Mouse (Mus musculus): Measurements from ENCODE around the gene Nek8. TPM values are rescaled to one million over a fixed set of nuclear protein-coding genes. Genes with fewer than 3 reads are reported as not detected.

Nek8 gene
- polyA plus RNA-seq, 1 experiment from 2014 or later, result 11.5 TPM

- no peak overlapping the region for H3K9ac ChIP-seq (ENCODE audit: low read length)
- no peaks in the 10 kb centered on the region for H3K27me3 ChIP-seq (ENCODE audit: control insufficient read depth, insufficient read depth, low read length)
- no peak overlapping the region for H3K27ac ChIP-seq (replicated peaks in 1 of 2; ENCODE audit: control insufficient read depth in 1 of 2, insufficient read depth in 1 of 2, low read depth in 2 of 2, low read length in 2 of 2)
- 90% methylated on average over 7 of the region's 7 CpGs for WGBS
- no peak overlapping the region for H3K4me2 ChIP-seq (ENCODE audit: low read length)
- no peak overlapping the region for H3K4me3 ChIP-seq (ENCODE audit: control insufficient read depth in 1 of 2, insufficient read depth in 1 of 2, low read depth in 1 of 2, low read length in 2 of 2)
- peaks cover 88% of the 10 kb centered on the region for H3K36me3 ChIP-seq (ENCODE audit: control insufficient read depth, insufficient read depth, low read length)
- no peak for ATAC-seq (ENCODE audit: insufficient number of reproducible peaks, insufficient read depth, low FRiP score, low read depth)
- no peaks in the 10 kb centered on the region for H3K9me3 ChIP-seq (ENCODE audit: control insufficient read depth, low read length)
- no peaks in the 10 kb centered on the region for H3K4me1 ChIP-seq (ENCODE audit: control insufficient read depth in 2 of 2, insufficient read depth in 2 of 2, low read length in 2 of 2)
These were observed 30.7 kb upstream of the Nek8 start for GRCm38 (mm10) chr11:78207190-78207589.

GRCm38 (mm10) chr11:78205361-78206206, 29.1 kb upstream of the Nek8 start:
- H3K27me3 ChIP-seq (ENCODE audit: control insufficient read depth, insufficient read depth, low read length), result no peaks in the 10 kb centered on the region
- 87% methylated on average over 13 of the region's 13 CpGs for WGBS
- H3K4me1 ChIP-seq (ENCODE audit: control insufficient read depth in 2 of 2, insufficient read depth in 2 of 2, low read length in 2 of 2), result no peaks in the 10 kb centered on the region
- H3K9ac ChIP-seq (ENCODE audit: low read length), result no peak overlapping the region
- no peaks in the 10 kb centered on the region for H3K9me3 ChIP-seq (ENCODE audit: control insufficient read depth, low read length)
- no peak overlapping the region for H3K27ac ChIP-seq (replicated peaks in 1 of 2; ENCODE audit: control insufficient read depth in 1 of 2, insufficient read depth in 1 of 2, low read depth in 2 of 2, low read length in 2 of 2)
- no peak for ATAC-seq (ENCODE audit: insufficient number of reproducible peaks, insufficient read depth, low FRiP score, low read depth)
- H3K4me2 ChIP-seq (ENCODE audit: low read length), result no peak overlapping the region
- peaks cover 72% of the 10 kb centered on the region for H3K36me3 ChIP-seq (ENCODE audit: control insufficient read depth, insufficient read depth, low read length)
- H3K4me3 ChIP-seq (ENCODE audit: control insufficient read depth in 1 of 2, insufficient read depth in 1 of 2, low read depth in 1 of 2, low read length in 2 of 2), result no peak overlapping the region

- no peaks in the 10 kb centered on the region for H3K9me3 ChIP-seq (ENCODE audit: control insufficient read depth, low read length)
- no peak overlapping the region for H3K9ac ChIP-seq (ENCODE audit: low read length)
- no peak for ATAC-seq (ENCODE audit: insufficient number of reproducible peaks, insufficient read depth, low FRiP score, low read depth)
- 76% methylated on average over 6 of the region's 6 CpGs for WGBS
- H3K4me1 ChIP-seq (ENCODE audit: control insufficient read depth in 2 of 2, insufficient read depth in 2 of 2, low read length in 2 of 2), result no peaks in the 10 kb centered on the region
- no peak overlapping the region for H3K27ac ChIP-seq (replicated peaks in 1 of 2; ENCODE audit: control insufficient read depth in 1 of 2, insufficient read depth in 1 of 2, low read depth in 2 of 2, low read length in 2 of 2)
- no peak overlapping the region for H3K4me3 ChIP-seq (ENCODE audit: control insufficient read depth in 1 of 2, insufficient read depth in 1 of 2, low read depth in 1 of 2, low read length in 2 of 2)
- H3K27me3 ChIP-seq (ENCODE audit: control insufficient read depth, insufficient read depth, low read length), result no peaks in the 10 kb centered on the region
- H3K4me2 ChIP-seq (ENCODE audit: low read length), result no peak overlapping the region
- H3K36me3 ChIP-seq (ENCODE audit: control insufficient read depth, insufficient read depth, low read length), result peaks cover 59% of the 10 kb centered on the region
These were observed 27.8 kb upstream of the Nek8 start for GRCm38 (mm10) chr11:78204287-78204686.

GRCm38 (mm10) chr11:78202372-78202771, 25.9 kb upstream of the Nek8 start:
- Histone ChIP-seq H3K9ac (ENCODE audit: low read length) (no peak overlapping the region), H3K27me3 (ENCODE audit: control insufficient read depth, insufficient read depth, low read length) (no peaks in the 10 kb centered on the region), H3K4me2 (ENCODE audit: low read length) (no peak overlapping the region), H3K27ac (replicated peaks in 1 of 2; ENCODE audit: control insufficient read depth in 1 of 2, insufficient read depth in 1 of 2, low read depth in 2 of 2, low read length in 2 of 2) (no peak overlapping the region), H3K4me1 (ENCODE audit: control insufficient read depth in 2 of 2, insufficient read depth in 2 of 2, low read length in 2 of 2) (no peaks in the 10 kb centered on the region), H3K4me3 (ENCODE audit: control insufficient read depth in 1 of 2, insufficient read depth in 1 of 2, low read depth in 1 of 2, low read length in 2 of 2) (no peak overlapping the region), H3K36me3 (ENCODE audit: control insufficient read depth, insufficient read depth, low read length) (peaks cover 40% of the 10 kb centered on the region), H3K9me3 (ENCODE audit: control insufficient read depth, low read length) (no peaks in the 10 kb centered on the region)
- no peak for ATAC-seq (ENCODE audit: insufficient number of reproducible peaks, insufficient read depth, low FRiP score, low read depth)
- 92% methylated on average over 3 of the region's 3 CpGs for WGBS

- no peaks in the 10 kb centered on the region for H3K9me3 ChIP-seq (ENCODE audit: control insufficient read depth, low read length)
- 48% methylated on average over 23 of the region's 23 CpGs for WGBS
- 0 out of 4 replicates have a peak overlapping the region, but pooled peaks of 1 of the 2 experiments have one; percentile 14 for H3K27ac ChIP-seq (replicated peaks in 1 of 2; ENCODE audit: control insufficient read depth in 1 of 2, insufficient read depth in 1 of 2, low read depth in 2 of 2, low read length in 2 of 2)
- H3K27me3 ChIP-seq (ENCODE audit: control insufficient read depth, insufficient read depth, low read length), result no peaks in the 10 kb centered on the region
- no peak for ATAC-seq (ENCODE audit: insufficient number of reproducible peaks, insufficient read depth, low FRiP score, low read depth)
- H3K4me1 ChIP-seq (ENCODE audit: control insufficient read depth in 2 of 2, insufficient read depth in 2 of 2, low read length in 2 of 2), result peaks cover 8 to 11% of the 10 kb centered on the region in 2 experiments
- H3K4me3 ChIP-seq (ENCODE audit: control insufficient read depth in 1 of 2, insufficient read depth in 1 of 2, low read depth in 1 of 2, low read length in 2 of 2), result peak overlapping the region; percentile 41 to 68
- H3K36me3 ChIP-seq (ENCODE audit: control insufficient read depth, insufficient read depth, low read length), result peaks cover 27% of the 10 kb centered on the region
- peak overlapping the region; percentile 67 for H3K9ac ChIP-seq (ENCODE audit: low read length)
- peak overlapping the region; percentile 78 for H3K4me2 ChIP-seq (ENCODE audit: low read length)
These were observed 18.8 kb upstream of the Nek8 start for GRCm38 (mm10) chr11:78195101-78195863.

- H3K4me1 ChIP-seq (ENCODE audit: control insufficient read depth in 2 of 2, insufficient read depth in 2 of 2, low read length in 2 of 2), result peaks cover 11 to 18% of the 10 kb centered on the region in 2 experiments
- H3K27me3 ChIP-seq (ENCODE audit: control insufficient read depth, insufficient read depth, low read length), result no peaks in the 10 kb centered on the region
- H3K4me2 ChIP-seq (ENCODE audit: low read length), result peak overlapping the region; percentile 78
- peak overlapping the region; percentile 67 for H3K9ac ChIP-seq (ENCODE audit: low read length)
- H3K4me3 ChIP-seq (ENCODE audit: control insufficient read depth in 1 of 2, insufficient read depth in 1 of 2, low read depth in 1 of 2, low read length in 2 of 2), result peak overlapping the region; percentile 41 to 68
- peaks cover 27% of the 10 kb centered on the region for H3K36me3 ChIP-seq (ENCODE audit: control insufficient read depth, insufficient read depth, low read length)
- no peaks in the 10 kb centered on the region for H3K9me3 ChIP-seq (ENCODE audit: control insufficient read depth, low read length)
- 4% methylated on average over 30 of the region's 30 CpGs for WGBS
- peak; percentile 65 for ATAC-seq (ENCODE audit: insufficient number of reproducible peaks, insufficient read depth, low FRiP score, low read depth)
- H3K27ac ChIP-seq (replicated peaks in 1 of 2; ENCODE audit: control insufficient read depth in 1 of 2, insufficient read depth in 1 of 2, low read depth in 2 of 2, low read length in 2 of 2), result 0 out of 4 replicates have a peak overlapping the region, but pooled peaks of 1 of the 2 experiments have one; percentile 14
These were observed 18.1 kb upstream of the Nek8 start for GRCm38 (mm10) chr11:78194411-78195100.

- no peaks in the 10 kb centered on the region for H3K27me3 ChIP-seq (ENCODE audit: control insufficient read depth, insufficient read depth, low read length)
- peak within 1 kb of the TSS in 1 of 2 experiments; percentile 41; a peak in 1 of 4 replicates for H3K4me3 ChIP-seq (ENCODE audit: control insufficient read depth in 1 of 2, insufficient read depth in 1 of 2, low read depth in 1 of 2, low read length in 2 of 2)
- no peaks in the 10 kb centered on the region for H3K9me3 ChIP-seq (ENCODE audit: control insufficient read depth, low read length)
- peaks cover 27% of the 10 kb centered on the region for H3K36me3 ChIP-seq (ENCODE audit: control insufficient read depth, insufficient read depth, low read length)
- no peak within 1 kb of the TSS; the same call in 1 of the 2 replicates for H3K9ac ChIP-seq (ENCODE audit: low read length)
- peaks cover 11 to 18% of the 10 kb centered on the region in 2 experiments for H3K4me1 ChIP-seq (ENCODE audit: control insufficient read depth in 2 of 2, insufficient read depth in 2 of 2, low read length in 2 of 2)
- H3K27ac ChIP-seq (replicated peaks in 1 of 2; ENCODE audit: control insufficient read depth in 1 of 2, insufficient read depth in 1 of 2, low read depth in 2 of 2, low read length in 2 of 2), result no peak within 1 kb of the TSS; a peak in 2 of 4 replicates
- WGBS, result 48% methylated on average over 1 of the region's 1 CpGs
- peak within 1 kb of the TSS; percentile 78 for H3K4me2 ChIP-seq (ENCODE audit: low read length)
- ATAC-seq (ENCODE audit: insufficient number of reproducible peaks, insufficient read depth, low FRiP score, low read depth), result no peak
These were observed 16.6 kb upstream of the Nek8 start, which contains the start of gene Proca1 for GRCm38 (mm10) chr11:78193113-78193512. Proca1 (plus strand) TSS chr11:78193392.
